Mouse (Mus musculus) kidney, adult 2 months (tissue): ENCODE results near the gene Etl4. TPM values are rescaled to one million over a fixed set of nuclear protein-coding genes. Genes with fewer than 3 reads are reported as not detected.

Source experiments
- DNase-seq: peaks from one replicate; pipeline ENCODE4 v3.0.0; 2021
- H3K27ac ChIP-seq: fragments of 200-500 bp; 2 replicates; pipeline ENCODE4 v1.5.1; 2012; ENCODE audit warnings: low read depth, low read length, control low read depth, inconsistent platforms; ENCODE audit not compliant: insufficient read depth
- H3K27me3 ChIP-seq: fragments of 200-500 bp; replicated peaks from 2 replicates; pipeline ENCODE4 v1.6.1; 2012; ENCODE audit warnings: mild to moderate bottlenecking, moderate library complexity, low read length, inconsistent platforms; ENCODE audit not compliant: control insufficient read depth, insufficient read depth
- H3K36me3 ChIP-seq: fragments of 200-500 bp; 2 replicates; pipeline ENCODE4 v1.6.1; 2012; ENCODE audit warnings: mild to moderate bottlenecking, moderate library complexity, low read length, inconsistent platforms; ENCODE audit not compliant: control insufficient read depth, insufficient read depth
- H3K4me1 ChIP-seq: fragments of 200-500 bp; 2 replicates; pipeline ENCODE4 v1.6.1; 2011; ENCODE audit warnings: low read length; ENCODE audit not compliant: control insufficient read depth, insufficient read depth
- H3K4me3 ChIP-seq: fragments of 200-500 bp; 2 replicates; pipeline ENCODE4 v1.5.1; 2011; ENCODE audit warnings: mild to moderate bottlenecking, low read depth, low read length, control low read depth; ENCODE audit not compliant: insufficient read depth
- CTCF ChIP-seq: fragments of 200-500 bp; conservative IDR thresholded peaks from 2 replicates; pipeline ENCODE4 v1.5.1; 2011; ENCODE audit warnings: low read depth, mild to moderate bottlenecking, control low read depth, low read length, moderate library complexity, mixed read lengths; ENCODE audit not compliant: insufficient read depth, insufficient read length
- POLR2A ChIP-seq: fragments of 200-500 bp; IDR thresholded peaks from one replicate; pipeline ENCODE4 v1.6.1; 2011; ENCODE audit warnings: low read depth, low read length, control low read depth
- WGBS: fragments of 180-500 bp; shearing (Covaris S2); methylation state at CpG from one replicate; pipeline ENCODE4 v1.1.7; 2018; 5-methylcytosine and 5-hydroxymethylcytosine counted together
- polyA plus RNA-seq: library from polyadenylated mRNA; depleted of rRNA; stranded (reverse); fragments of >200 nt; gene quantifications from 2 replicates; pipeline ENCODE4 v1.2.3, GENCODE M21; 2012

Etl4 gene
- polyA plus RNA-seq, 1 experiment: 21.4 TPM

DNA sequence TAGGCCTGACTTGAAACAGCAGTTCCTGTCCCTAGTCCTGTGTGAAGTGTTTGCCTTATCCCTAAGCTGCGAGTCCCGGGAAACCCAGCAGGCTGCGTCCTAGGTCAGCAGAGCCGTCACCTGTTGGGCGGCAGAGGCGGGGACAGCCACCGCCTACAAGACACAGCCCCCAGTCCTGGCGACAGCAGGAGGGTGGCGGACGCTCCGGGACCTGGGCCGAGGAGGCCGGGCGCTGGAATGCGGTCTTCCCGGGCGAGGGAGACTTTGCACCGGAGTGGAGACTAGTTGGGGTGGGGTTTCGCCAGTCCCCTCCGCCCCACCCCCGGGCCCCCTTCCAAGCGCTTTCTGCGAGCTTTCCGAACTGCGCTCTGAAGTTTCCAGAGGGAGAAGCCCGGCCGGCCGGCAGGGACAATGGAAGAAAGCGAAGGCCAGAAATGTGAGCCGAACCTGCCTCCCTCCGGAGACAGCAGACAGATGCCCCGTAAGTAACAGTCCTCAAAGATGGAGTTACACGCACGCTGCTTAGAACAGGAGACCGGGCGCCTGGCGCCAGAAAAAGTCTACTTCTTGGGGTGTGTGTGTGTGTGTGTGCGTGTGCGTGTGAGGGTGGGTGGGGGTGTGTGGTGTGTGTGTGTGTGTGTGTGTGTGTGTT lies 610.0 kb downstream of the Etl4 start:
- H3K27ac ChIP-seq: peak overlapping the region; percentile 69; the same call in 1 of the 2 replicates
- peaks cover 8% of the 10 kb centered on the region; the same call in 1 of the 2 replicates for H3K4me1 ChIP-seq
- peak overlapping the region; percentile 81 for H3K4me3 ChIP-seq
- H3K36me3 ChIP-seq: no peaks in the 10 kb centered on the region
- TF ChIP-seq CTCF: peak; percentile 53
- no peak for TF ChIP-seq POLR2A
- WGBS: under 1% methylated on average over 39 of the region's 39 CpGs
- no peaks in the 10 kb centered on the region for H3K27me3 ChIP-seq
- DNase-seq: peak; percentile 90

DNA sequence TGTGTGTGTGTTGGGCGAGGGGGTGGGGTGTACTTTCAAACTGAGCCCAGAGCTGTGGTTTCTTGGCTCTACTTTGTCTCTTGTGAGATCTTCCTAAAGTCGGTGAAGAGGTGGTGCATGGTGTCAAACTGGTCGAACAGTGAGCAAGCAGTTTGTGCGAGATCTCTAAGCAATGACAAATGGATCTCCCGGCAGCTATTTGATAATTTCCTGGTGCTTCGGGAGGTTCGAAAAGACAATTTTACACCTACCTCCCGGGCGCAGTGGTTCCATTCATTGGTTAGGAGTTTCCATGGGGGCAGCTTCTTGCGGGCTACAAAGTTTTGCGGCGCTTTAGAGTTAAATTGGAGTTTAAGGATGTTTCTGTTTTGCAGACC lies 610.5 kb downstream of the Etl4 start:
- Histone ChIP-seq H3K36me3 (no peaks in the 10 kb centered on the region), H3K4me1 (peaks cover 8% of the 10 kb centered on the region; the same call in 1 of the 2 replicates), H3K27me3 (no peaks in the 10 kb centered on the region), H3K4me3 (peak overlapping the region; percentile 81), H3K27ac (peak overlapping the region; percentile 8; the same call in 1 of the 2 replicates)
- no peak for TF ChIP-seq CTCF
- WGBS: 1% methylated on average over 12 of the region's 12 CpGs
- no peak for DNase-seq

DNA sequence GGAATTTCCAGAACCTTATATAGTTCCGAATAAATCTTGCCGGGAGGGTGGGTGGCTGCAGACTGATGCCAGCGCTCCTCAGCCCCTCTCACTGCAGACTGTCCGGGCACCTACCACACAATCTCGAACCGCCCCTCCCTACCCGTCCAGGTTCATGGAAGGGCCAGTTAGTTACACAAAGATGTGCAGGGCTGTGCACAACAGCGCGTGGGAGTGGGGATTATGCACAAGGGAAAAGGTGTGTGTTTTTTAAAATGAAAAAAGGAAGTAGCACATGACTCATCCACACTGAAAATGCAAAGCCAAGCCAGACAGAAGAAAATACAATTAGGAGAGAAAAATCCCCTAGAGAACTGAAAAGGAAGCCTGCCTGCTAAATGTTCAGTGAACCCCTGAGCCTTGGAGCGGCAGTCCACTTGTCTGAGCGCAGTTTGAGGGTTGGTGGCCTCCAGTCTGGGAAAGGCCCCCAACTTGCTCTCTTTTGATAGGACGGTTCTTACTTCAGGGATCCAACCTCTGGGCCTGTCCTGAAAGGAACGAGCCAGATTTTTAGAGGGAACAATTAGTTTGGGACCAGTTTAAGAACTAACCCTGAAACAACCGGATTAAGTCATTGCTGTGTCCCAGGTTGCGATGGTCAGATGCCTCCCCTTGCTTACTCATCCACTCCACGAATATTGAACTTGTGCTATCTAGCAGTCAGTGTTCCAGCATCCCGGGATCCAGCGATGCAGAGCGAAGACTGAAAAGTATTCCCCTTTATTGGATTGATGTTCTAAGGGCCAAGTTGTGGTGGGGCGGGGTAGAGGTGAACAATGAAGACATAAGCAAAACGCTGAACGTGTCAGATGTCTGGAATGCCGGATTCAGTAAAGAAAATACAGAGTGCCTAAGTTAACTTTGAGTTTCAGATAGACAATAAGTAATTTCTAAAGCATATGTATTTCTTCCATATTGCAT lies 611.3 kb downstream of the Etl4 start:
- TF ChIP-seq POLR2A (no peak), CTCF (no peak)
- H3K4me3 ChIP-seq: peak overlapping the region; percentile 39
- peak; percentile 39 for DNase-seq
- H3K27ac ChIP-seq: peak overlapping the region; percentile 32; the same call in 1 of the 2 replicates
- peaks cover 8% of the 10 kb centered on the region; the same call in 1 of the 2 replicates for H3K4me1 ChIP-seq
- 31% methylated on average over 23 of the region's 23 CpGs for WGBS
- H3K36me3 ChIP-seq: no peaks in the 10 kb centered on the region
- no peaks in the 10 kb centered on the region for H3K27me3 ChIP-seq

DNA sequence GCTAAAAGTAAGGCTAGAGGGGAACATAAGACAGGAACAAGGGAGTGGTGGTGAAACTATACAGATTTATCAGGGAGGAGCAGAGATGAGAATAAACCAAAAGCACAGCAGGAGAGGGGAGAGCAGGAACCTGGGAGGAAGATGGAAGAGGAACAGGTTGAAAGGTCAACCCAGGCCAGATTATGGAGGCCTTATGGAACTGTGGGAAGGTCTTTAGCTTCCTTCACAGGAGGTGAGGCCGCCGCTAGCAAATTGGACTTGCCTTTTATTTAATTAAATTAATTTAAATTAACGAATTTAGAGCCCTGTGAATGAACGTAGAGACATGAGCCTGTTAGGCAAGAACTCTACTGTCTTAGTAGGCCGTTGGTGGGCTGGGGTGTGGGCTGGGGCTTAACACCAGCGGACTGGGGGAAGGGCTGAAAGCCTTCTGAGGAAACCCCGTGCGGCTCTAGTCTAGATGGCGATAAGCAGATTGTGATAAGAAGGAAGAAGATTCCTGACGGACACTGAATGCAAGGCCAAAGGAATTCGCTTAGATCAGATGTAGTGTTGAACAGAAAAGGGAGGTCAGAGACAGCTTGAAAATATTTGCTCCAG lies 612.2 kb downstream of the Etl4 start:
- Histone ChIP-seq H3K36me3 (no peaks in the 10 kb centered on the region), H3K27me3 (no peaks in the 10 kb centered on the region), H3K4me3 (no peak overlapping the region), H3K27ac (no peak overlapping the region), H3K4me1 (peaks cover 8% of the 10 kb centered on the region; the same call in 1 of the 2 replicates)
- no peak for DNase-seq
- no peak for TF ChIP-seq CTCF
- TF ChIP-seq POLR2A: no peak
- WGBS: 70% methylated on average over 11 of the region's 11 CpGs

DNA sequence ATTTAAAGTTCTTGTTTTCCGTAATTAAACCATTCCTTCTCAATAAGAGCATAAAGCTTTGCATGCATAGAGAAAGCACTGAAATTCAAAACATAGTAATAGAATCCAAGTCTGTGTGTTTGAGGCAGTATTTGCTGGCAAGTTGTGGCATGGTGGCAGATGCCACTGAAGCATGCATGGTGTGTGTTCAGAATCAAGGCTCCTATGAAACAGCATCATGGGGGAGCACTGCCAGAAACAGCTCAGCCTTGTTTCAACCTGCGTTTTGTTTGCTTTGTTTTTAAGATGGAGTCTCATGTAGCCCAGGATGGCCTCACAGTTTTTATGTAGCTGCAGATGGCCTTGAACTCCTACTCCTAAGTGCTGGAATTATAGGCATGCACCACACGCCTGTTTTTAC lies 614.1 kb downstream of the Etl4 start:
- no peak overlapping the region for H3K4me3 ChIP-seq
- 84% methylated on average over 3 of the region's 3 CpGs for WGBS
- TF ChIP-seq CTCF (no peak), POLR2A (no peak)
- peaks cover 6% of the 10 kb centered on the region; the same call in 1 of the 2 replicates for H3K4me1 ChIP-seq
- DNase-seq: no peak
- H3K36me3 ChIP-seq: no peaks in the 10 kb centered on the region
- no peaks in the 10 kb centered on the region for H3K27me3 ChIP-seq
- H3K27ac ChIP-seq: no peak overlapping the region

DNA sequence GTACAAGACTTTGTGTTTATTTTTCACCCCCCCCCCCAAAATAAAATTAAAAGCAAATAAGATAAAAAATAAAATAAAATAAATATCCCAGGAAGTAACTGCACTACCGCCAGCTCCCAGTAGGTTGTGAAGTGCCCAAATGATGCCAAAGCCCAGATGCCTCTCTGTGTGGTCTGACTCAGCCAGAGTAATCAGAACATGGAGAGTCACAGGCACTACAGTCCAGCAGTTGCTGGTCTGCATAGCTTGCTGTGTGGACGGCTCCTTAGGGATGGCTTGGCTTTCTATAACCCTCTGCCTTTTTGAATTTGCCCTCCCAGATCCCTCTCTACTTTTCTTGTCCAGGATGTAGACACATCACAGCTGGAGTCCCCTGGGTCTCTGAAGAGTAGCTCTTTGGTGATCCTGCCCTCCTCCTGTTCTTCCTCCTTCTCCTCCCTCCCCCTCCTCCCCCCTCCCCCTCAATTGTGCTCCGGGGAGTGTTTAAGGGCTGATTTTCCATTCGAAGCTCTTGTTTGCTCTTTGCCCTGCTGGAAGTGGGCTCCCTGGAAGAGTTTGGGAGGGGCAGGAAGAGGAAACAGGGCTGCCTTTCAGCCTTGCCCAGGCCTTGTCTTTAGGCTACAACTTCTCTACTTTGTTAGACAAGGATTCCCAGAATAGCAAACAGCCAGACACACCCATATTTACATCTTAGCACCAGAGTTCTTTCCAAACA lies 616.5 kb downstream of the Etl4 start:
- WGBS: 34% methylated on average over 4 of the region's 4 CpGs
- Histone ChIP-seq H3K27me3 (no peaks in the 10 kb centered on the region), H3K4me1 (no peaks in the 10 kb centered on the region; the same call in 1 of the 2 replicates), H3K36me3 (no peaks in the 10 kb centered on the region; the same call in 1 of the 2 replicates), H3K4me3 (no peak overlapping the region), H3K27ac (peak overlapping the region; percentile 53; the same call in 1 of the 2 replicates)
- TF ChIP-seq CTCF (peak; percentile 26; the same call in 1 of the 2 replicates), POLR2A (no peak)
- peak; percentile 67 for DNase-seq
